Mouse (Mus musculus) ES-CJ7 (cell line): Measurements from ENCODE around the gene Slc9a8.

ENCODE experiments used
- DNase-seq: peaks from one replicate; pipeline ENCODE4 v3.0.0; 2011; ENCODE audit warnings: low read depth, low spot score

Gene Slc9a8

DNA sequence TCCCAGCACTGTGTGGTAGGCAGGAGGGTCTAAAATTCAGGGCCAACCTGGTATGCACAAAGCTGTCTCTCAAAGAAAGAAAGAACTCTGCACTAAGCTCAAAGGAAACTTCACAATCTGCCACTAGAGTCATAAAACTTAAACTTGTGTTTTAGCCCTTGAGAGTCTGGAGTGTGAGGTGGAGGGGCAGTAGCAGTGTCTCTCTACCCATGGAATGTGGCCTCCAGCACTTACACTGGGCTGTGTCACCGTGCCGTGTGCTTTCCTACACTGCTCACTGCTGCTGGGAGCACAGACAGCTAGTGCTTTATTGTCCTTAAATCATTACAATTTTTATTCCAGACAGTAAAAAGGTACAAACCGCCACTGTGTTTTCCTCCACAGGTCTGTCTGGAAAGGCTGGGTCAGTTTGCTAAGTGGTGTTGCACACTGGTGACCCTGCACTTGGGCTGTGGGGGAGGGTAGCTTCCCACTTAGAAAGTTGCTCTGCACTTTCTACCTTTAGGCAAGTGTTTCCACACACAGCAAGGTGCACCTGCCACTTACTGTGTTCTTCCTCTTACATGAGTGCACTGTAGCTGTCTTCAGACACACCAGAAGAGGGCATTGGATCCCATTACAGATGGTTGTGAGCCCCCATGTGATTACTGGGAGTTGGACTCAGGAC is 86.3 kb downstream of the Slc9a8 start:
- DNase-seq, result no peak

- DNase-seq, result no peak
Observed at GRCm38 (mm10) chr2:167508569-167508968, 87.1 kb downstream of the Slc9a8 start.

DNA sequence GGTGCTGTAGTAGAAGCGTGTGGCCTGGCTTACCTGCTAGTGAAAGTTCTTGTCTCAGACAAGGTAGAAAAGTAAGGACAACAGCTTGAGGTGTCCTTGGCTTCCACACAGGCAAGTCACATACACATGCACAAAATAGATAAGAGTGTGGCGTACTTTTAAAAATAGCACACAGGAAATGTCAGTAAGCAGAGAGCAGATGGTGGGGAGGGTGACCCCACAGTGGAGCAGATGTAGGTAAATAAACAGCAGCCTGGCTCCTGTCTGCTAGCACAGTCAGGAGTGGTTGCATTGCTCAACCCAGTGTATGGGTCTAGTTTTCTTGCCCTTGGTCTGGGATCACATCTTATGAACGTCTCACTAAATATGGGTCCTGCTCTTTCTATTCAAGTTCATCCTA is 89.0 kb downstream of the Slc9a8 start:
- DNase-seq, result no peak

DNA sequence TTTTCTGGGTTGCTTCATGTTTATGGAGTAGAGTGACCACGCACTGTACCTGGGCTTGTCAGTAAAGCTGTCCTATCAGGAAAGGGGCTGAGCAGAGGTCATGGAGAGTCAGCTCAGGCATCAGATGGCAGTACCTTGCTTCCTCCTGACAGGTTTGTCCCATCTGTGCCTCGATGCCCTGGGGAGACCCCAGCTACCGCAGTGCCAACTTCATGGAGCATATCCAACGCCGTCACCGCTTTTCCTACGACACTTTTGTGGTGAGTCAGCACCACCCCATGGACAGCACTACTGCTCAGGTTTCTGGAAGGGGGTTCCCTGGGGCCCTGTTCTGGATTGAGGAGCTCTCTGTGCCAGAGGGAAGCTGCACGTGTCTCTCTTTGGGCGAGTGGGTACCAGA is 90.9 kb downstream of the Slc9a8 start:
- DNase-seq, result no peak

DNA sequence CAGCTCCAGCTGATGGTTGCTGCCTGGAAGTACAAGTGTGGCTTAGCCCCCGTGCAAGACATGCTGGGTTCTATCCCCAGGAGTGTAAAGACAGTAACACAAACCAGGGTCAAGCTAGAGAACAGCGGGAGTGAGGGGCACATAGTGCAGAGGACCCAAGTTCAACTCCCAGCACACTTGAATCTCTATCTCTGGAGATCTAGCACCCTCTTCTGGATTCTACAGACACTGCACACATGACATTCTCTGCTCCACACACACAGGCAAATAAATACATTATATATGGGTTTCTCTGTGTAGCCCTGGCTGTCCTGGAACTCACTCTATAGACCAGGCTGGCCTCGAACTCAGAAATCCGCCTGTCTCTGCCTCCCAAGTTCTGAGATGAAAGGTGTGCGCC is 91.5 kb downstream of the Slc9a8 start:
- DNase-seq, result peak; percentile 57

DNA sequence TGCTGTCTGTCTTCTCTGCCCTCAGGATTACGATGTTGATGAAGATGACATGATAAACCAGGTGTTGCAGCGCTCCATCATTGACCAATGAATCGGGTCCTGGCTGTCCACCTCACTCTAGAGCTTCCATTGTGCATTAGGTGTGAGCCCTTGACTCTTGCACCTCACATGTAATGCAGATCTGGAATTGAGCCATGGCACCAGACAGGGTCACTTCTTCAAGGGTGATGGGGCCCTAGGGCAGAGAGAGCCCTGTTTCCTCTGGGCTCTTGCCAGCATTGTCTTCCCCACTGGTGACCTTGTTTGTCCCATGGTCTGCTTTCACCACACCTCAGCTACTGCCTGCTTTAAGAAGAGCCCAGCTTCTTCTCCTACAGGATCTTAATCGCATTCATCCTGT is 93.1 kb downstream of the Slc9a8 start:
- no peak for DNase-seq

DNA sequence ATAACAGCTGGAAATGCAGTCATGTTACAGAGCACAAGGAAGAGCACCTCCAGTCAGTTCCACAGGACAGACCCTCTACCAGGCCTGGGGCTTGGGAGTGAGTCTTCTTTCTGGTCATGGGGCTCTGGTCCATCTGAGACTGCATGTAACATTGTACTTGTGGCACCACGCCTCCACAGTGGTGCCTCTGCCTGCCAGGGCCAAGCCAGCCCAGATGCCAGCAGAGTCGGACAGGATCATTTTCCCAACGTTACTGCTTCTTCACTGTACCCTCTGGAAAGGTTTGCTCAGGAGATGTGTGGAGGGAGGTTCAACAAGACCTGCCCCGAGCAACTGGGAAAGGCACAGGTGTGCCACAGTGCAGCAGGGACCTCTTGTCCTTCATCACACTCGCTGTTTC is 94.2 kb downstream of the Slc9a8 start:
- no peak for DNase-seq

- DNase-seq, result peak; percentile 65
Observed at GRCm38 (mm10) chr2:167519606-167520252, 98.2 kb downstream of the Slc9a8 start.
